Mouse (Mus musculus) stomach, embryonic 14.5 days (tissue): Measurements from ENCODE around the gene Cep295nl. TPM values are rescaled to one million over a fixed set of nuclear protein-coding genes. Genes with fewer than 3 reads are reported as not detected.

Experiments used
- ATAC-seq: fragments of 200-750 bp; cut with Nextera tagmentation; 2 replicates; pipeline ENCODE4 v1.8.0; 2017; ENCODE audit warnings: low read depth, moderate TSS enrichment; ENCODE audit not compliant: insufficient number of reproducible peaks, insufficient read depth, low FRiP score
- H3K27ac ChIP-seq: fragments of 300-500 bp; sonication (generic); 2 replicates; pipeline ENCODE4 v1.5.1; 2014; ENCODE audit warnings: mild to moderate bottlenecking, low read length, moderate library complexity, mixed read lengths
- H3K27me3 ChIP-seq: fragments of 300-500 bp; sonication (generic); 2 replicates; pipeline ENCODE4 v1.6.1; 2014; ENCODE audit warnings: low read length, control low read depth, mixed read lengths; ENCODE audit not compliant: control insufficient read depth, insufficient read depth
- H3K36me3 ChIP-seq: fragments of 300-500 bp; sonication (generic); 2 replicates; pipeline ENCODE4 v1.6.1; 2014; ENCODE audit warnings: mild to moderate bottlenecking, control low read depth, low read length, moderate library complexity, mixed read lengths; ENCODE audit not compliant: control insufficient read depth, insufficient read depth
- H3K4me1 ChIP-seq: fragments of 300-500 bp; sonication (generic); 2 replicates; pipeline ENCODE4 v1.6.1; 2014; ENCODE audit warnings: low read length, control low read depth, mixed read lengths; ENCODE audit not compliant: control insufficient read depth, insufficient read depth
- H3K4me2 ChIP-seq: fragments of 300-500 bp; sonication (generic); replicated peaks from 2 replicates; pipeline ENCODE4 v1.6.1; 2014; ENCODE audit warnings: low read depth, low read length, control low read depth
- H3K4me3 ChIP-seq: fragments of 300-500 bp; sonication (generic); 2 replicates; pipeline ENCODE4 v1.5.1; 2014; ENCODE audit warnings: low read depth, low read length, control low read depth
- H3K9ac ChIP-seq: fragments of 300-500 bp; sonication (generic); replicated peaks from 2 replicates; pipeline ENCODE4 v1.6.1; 2014; ENCODE audit warnings: low read depth, mild to moderate bottlenecking, control low read depth, low read length, moderate library complexity, mixed read lengths
- H3K9me3 ChIP-seq: fragments of 300-500 bp; sonication (generic); 2 replicates; pipeline ENCODE4 v1.6.1; 2016; ENCODE audit warnings: low read depth, low read length, control low read depth; ENCODE audit not compliant: control insufficient read depth
- WGBS: fragments of 180-500 bp; shearing (Covaris S2); extraction: QIAGEN DNeasy Blood & Tissue Kit; methylation state at CpG from one replicate; pipeline ENCODE4 v1.1.7; 2014; 5-methylcytosine and 5-hydroxymethylcytosine counted together
- polyA plus RNA-seq: library from polyadenylated mRNA; unstranded; fragments of >200 nt; fragmentation: Nextera tagmentation; extraction: Ambion mirVana; gene quantifications from 2 replicates; pipeline ENCODE4 v1.2.1, GENCODE M21; 2014

The Cep295nl gene
- polyA plus RNA-seq, 1 experiment from 2014 or later = not detected

DNA sequence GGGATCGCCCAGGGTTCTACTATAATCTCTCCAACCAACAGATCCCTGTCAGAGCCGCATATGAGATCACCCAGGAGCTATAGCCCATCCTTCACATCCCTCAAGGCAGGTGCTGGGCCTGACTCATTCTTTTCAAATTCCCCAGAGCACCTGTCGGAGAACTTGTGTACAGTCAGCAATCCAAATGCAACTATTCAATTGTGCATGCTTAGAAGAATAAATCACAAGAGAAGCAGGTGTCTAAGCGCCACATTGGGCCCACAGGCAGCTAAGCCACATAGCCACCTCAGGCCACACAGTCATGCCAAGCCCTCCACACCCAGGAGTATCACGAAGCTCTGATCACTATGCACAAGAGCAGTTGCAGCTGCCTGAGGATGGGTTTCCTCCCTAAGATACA, 7.2 kb upstream of the Cep295nl start:
- peaks cover 45% of the 10 kb centered on the region; the same call in 1 of the 2 replicates for H3K4me1 ChIP-seq

DNA sequence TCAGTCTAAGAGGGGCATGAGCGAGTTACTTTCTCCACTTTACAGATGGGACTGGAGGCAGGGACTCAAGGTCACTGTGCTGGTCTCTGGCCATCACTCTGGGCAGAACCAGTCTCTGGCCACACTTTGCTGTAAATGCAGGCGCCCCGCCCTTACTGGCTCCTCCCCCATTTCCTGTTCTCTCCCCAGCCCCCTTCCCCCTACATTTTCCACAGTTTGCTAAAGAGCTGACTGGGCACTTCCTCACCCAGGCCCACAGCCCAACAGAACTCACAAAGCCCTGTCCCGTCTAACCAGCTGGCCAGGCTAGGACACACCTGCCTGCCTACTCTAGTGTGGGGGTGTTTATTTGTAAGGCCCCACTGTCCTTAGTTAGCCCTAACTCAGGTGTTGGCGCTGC, 6.6 kb upstream of the Cep295nl start:
- Histone ChIP-seq H3K9me3 (no peaks in the 10 kb centered on the region), H3K4me2 (no peak overlapping the region), H3K4me1 (peaks cover 42% of the 10 kb centered on the region; the same call in 1 of the 2 replicates), H3K9ac (0 out of 2 replicates have a peak overlapping the region, but pooled peaks have one; percentile 3), H3K4me3 (no peak overlapping the region), H3K36me3 (0 out of 2 replicates have a peak, but pooled peaks cover 4% of the 10 kb centered on the region), H3K27ac (peak overlapping the region; percentile 15; the same call in 1 of the 2 replicates), H3K27me3 (no peaks in the 10 kb centered on the region)
- ATAC-seq = peak; percentile 51
- WGBS = 49% methylated on average over 5 of the region's 5 CpGs

More for the DNA sequence above, 7.2 kb upstream of the Cep295nl start:
- no peak for ATAC-seq
- H3K27ac ChIP-seq = no peak overlapping the region; the same call in 1 of the 2 replicates
- no peak overlapping the region for H3K9ac ChIP-seq
- 73% methylated on average over 5 of the region's 5 CpGs for WGBS
- H3K36me3 ChIP-seq = 0 out of 2 replicates have a peak, but pooled peaks cover 4% of the 10 kb centered on the region
- H3K4me2 ChIP-seq = no peak overlapping the region
- no peaks in the 10 kb centered on the region for H3K9me3 ChIP-seq
- no peak overlapping the region for H3K4me3 ChIP-seq
- H3K27me3 ChIP-seq = no peaks in the 10 kb centered on the region

DNA sequence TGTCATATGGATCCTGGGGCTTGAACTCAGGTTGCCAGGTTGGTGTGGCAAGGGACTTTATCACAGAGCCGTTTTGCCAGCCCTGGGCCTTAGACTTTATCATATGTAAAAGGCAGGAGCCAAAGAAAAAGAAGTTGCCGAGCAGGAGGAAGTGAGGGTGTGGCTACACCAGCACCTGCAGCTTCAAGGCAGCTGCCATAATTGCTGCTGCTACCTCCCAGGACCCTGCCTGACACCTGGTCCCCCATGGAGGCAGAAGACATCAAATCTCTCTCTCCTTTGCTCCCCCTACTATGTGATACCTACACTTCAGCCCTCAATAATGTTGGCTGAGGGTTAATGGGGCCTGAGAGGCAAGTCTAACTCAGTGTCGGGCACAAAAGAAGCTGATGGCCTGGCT, 6.1 kb upstream of the Cep295nl start:
- Histone ChIP-seq H3K4me1 (peaks cover 41% of the 10 kb centered on the region; the same call in 1 of the 2 replicates), H3K27me3 (no peaks in the 10 kb centered on the region), H3K9me3 (no peaks in the 10 kb centered on the region), H3K9ac (no peak overlapping the region), H3K4me2 (no peak overlapping the region), H3K27ac (peak overlapping the region; percentile 15; the same call in 1 of the 2 replicates), H3K4me3 (no peak overlapping the region), H3K36me3 (0 out of 2 replicates have a peak, but pooled peaks cover 4% of the 10 kb centered on the region)
- ATAC-seq = no peak
- 48% methylated on average over 3 of the region's 3 CpGs for WGBS

DNA sequence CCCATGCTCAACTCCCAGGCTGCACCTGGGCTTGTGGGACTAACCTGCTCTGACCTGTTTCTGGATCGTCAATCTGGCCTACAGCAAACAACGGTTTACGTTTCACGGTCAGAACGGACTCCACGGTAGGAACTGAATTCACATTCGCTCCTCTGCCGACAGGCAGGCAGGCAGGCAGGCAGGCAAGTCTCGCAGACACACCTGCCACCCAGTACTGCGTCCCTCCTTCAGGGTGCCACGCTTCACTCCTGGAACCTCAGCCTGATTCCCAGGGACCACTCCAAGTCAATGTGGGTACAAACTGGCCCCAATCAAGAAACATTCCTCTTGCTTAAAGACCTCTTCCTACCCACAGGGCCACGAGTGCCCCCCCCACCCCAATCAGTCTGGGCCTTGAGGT, 5.6 kb upstream of the Cep295nl start:
- no peak for ATAC-seq
- Histone ChIP-seq H3K9ac (no peak overlapping the region), H3K4me2 (no peak overlapping the region), H3K27ac (no peak overlapping the region; the same call in 1 of the 2 replicates), H3K4me1 (peaks cover 38% of the 10 kb centered on the region; the same call in 1 of the 2 replicates), H3K27me3 (no peaks in the 10 kb centered on the region), H3K9me3 (no peaks in the 10 kb centered on the region), H3K4me3 (no peak overlapping the region), H3K36me3 (0 out of 2 replicates have a peak, but pooled peaks cover 4% of the 10 kb centered on the region)
- 78% methylated on average over 12 of the region's 12 CpGs for WGBS

DNA sequence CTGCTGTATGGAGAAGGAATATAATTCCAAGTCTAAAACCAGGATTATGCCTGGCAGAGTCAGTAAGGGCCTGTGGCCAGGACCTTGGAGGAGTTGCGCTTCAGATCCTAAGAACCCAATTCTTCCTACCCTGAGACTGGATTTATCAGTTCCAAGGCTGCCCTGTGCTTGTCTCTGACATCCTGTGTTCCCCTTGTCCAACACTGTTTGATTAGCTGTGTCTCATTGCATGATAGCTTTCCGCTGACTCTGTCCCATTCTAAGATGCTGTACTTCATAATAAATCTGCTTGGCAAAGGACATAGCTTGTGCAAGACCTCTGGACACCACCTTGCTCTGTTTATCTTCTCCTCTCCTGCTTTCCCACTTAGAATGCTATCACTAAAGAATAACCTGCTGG, 5.1 kb upstream of the Cep295nl start:
- Histone ChIP-seq H3K9ac (no peak overlapping the region), H3K36me3 (0 out of 2 replicates have a peak, but pooled peaks cover 3% of the 10 kb centered on the region), H3K27ac (peak overlapping the region; percentile 15; the same call in 1 of the 2 replicates), H3K4me1 (peaks cover 38% of the 10 kb centered on the region; the same call in 1 of the 2 replicates), H3K4me2 (no peak overlapping the region), H3K27me3 (no peaks in the 10 kb centered on the region), H3K4me3 (no peak overlapping the region), H3K9me3 (no peaks in the 10 kb centered on the region)
- WGBS = 90% methylated on average over 2 of the region's 2 CpGs
- no peak for ATAC-seq

DNA sequence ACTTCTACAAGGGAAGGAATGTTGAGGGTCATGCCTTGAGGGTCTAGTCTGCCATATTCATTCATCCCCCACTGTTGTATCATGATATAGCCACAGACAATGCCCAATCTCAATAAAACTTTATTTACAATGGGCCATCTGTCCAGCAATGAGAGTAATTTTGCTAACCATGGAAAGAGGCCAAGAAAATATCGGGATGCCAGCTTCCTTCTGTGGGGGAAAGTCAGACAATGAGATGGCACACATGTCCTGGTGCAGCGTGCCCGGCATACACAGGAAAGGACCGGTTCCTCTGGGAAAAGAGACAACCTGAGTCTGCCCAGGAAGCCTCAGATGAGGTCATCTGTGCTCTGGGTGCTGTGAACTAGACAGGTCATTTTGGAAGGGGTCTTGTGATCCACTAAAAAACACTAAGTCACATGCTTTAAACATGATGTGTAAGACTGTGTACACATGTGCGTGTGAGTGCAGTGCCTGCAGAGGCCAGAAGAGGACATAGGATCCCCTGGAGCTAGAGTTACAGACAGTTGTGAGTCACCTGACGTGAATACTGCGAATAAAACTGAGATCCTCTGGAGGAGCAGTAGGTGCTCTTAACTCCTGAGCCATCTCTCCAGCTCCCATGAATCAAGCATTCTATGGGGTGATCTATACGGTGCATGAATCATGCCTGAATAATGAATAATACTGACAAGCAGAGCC, 4.2 kb upstream of the Cep295nl start:
- Histone ChIP-seq H3K4me2 (no peak overlapping the region), H3K4me3 (no peak overlapping the region), H3K4me1 (peaks cover 38% of the 10 kb centered on the region; the same call in 1 of the 2 replicates), H3K27me3 (no peaks in the 10 kb centered on the region), H3K9me3 (no peaks in the 10 kb centered on the region), H3K9ac (no peak overlapping the region), H3K36me3 (no peaks in the 10 kb centered on the region), H3K27ac (no peak overlapping the region; the same call in 1 of the 2 replicates)
- 83% methylated on average over 8 of the region's 8 CpGs for WGBS
- no peak for ATAC-seq

DNA sequence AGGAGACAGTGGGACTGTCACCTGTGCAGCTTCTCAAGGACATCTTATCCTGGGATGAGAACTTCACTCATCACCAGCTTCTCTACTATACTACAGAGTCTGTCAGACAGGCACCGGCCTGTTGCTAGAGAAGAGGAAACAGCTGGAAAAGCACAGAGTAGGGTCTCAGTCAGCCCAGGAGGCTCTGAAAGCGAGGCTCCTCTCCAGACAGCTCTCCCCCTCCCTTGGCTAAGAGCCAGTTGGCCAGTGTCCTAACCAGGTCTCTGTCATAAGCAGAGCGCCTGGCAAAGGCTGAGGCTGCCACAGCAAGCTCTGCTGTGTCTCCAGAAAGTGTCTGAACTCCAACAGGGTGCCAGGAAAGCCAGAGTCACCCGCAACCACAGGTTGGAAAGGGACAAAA, 3.4 kb upstream of the Cep295nl start:
- Histone ChIP-seq H3K9me3 (no peaks in the 10 kb centered on the region), H3K9ac (no peak overlapping the region), H3K36me3 (no peaks in the 10 kb centered on the region), H3K4me2 (no peak overlapping the region), H3K27me3 (no peaks in the 10 kb centered on the region), H3K4me1 (peaks cover 38% of the 10 kb centered on the region; the same call in 1 of the 2 replicates), H3K4me3 (no peak overlapping the region), H3K27ac (no peak overlapping the region; the same call in 1 of the 2 replicates)
- 38% methylated on average over 4 of the region's 4 CpGs for WGBS
- ATAC-seq = peak; percentile 21; the same call in 1 of the 2 replicates

DNA sequence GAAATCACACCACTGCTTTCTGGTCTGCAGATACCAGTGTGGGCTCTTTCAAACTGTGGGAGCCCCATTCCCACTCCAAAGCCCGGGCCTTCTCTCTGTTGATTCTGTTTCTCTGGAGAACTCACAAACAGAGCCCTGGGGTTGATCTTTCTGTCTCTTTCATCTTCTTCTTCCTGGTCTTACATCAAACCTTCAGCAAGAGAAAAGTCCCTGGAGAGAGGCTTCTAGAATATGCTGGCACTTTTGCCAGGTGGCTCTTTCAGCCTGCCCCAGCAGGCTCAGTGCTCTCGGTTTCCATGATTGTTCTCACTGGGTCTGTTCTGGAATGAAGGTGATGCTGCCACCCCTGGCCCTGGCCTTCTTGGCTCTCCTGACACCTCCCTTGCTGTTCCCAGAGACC, 1.3 kb upstream of the Cep295nl start:
- no peak overlapping the region for H3K9ac ChIP-seq
- H3K4me3 ChIP-seq = no peak overlapping the region
- no peaks in the 10 kb centered on the region for H3K27me3 ChIP-seq
- ATAC-seq = no peak
- H3K36me3 ChIP-seq = no peaks in the 10 kb centered on the region
- no peaks in the 10 kb centered on the region for H3K9me3 ChIP-seq
- H3K4me1 ChIP-seq = peaks cover 29% of the 10 kb centered on the region; the same call in 1 of the 2 replicates
- H3K27ac ChIP-seq = no peak overlapping the region
- no peak overlapping the region for H3K4me2 ChIP-seq
- 65% methylated on average over 2 of the region's 2 CpGs for WGBS
